Mouse (Mus musculus) intestine, embryonic 16.5 days (tissue): ENCODE results near the gene Spef2. TPM values are rescaled to one million over a fixed set of nuclear protein-coding genes. Genes with fewer than 3 reads are reported as not detected.
"Not testable (repeated sequence)": the region's sequence is repeated elsewhere in the genome, so short reads cannot be mapped to it uniquely, and the experiment has no call there.

ENCODE experiments used
- ATAC-seq: fragments of 200-750 bp; cut with Nextera tagmentation; 2 replicates; pipeline ENCODE4 v1.8.0; 2017; ENCODE audit warnings: moderate TSS enrichment, moderate library complexity
- H3K27ac ChIP-seq: fragments of 300-500 bp; sonication (generic); 2 replicates; pipeline ENCODE4 v1.5.1; 2014; ENCODE audit warnings: mild to moderate bottlenecking, low read length
- H3K27me3 ChIP-seq: fragments of 300-500 bp; sonication (generic); replicated peaks from 2 replicates; pipeline ENCODE4 v1.6.1; 2014; ENCODE audit warnings: low read length, control low read depth, mixed read lengths; ENCODE audit not compliant: control insufficient read depth, insufficient read depth
- H3K36me3 ChIP-seq: fragments of 300-500 bp; sonication (generic); 2 replicates; pipeline ENCODE4 v1.6.1; 2014; ENCODE audit warnings: low read length, control low read depth; ENCODE audit not compliant: control insufficient read depth, insufficient read depth
- H3K4me1 ChIP-seq: fragments of 300-500 bp; sonication (generic); 2 replicates; pipeline ENCODE4 v1.6.1; 2014; ENCODE audit warnings: low read length, control low read depth, mixed read lengths; ENCODE audit not compliant: control insufficient read depth, insufficient read depth
- H3K4me2 ChIP-seq: fragments of 300-500 bp; sonication (generic); 2 replicates; pipeline ENCODE4 v1.6.1; 2014; ENCODE audit warnings: low read depth, low read length, control low read depth
- H3K4me3 ChIP-seq: fragments of 300-500 bp; sonication (generic); 2 replicates; pipeline ENCODE4 v1.5.1; 2014; ENCODE audit warnings: mild to moderate bottlenecking, low read length
- H3K9ac ChIP-seq: fragments of 300-500 bp; sonication (generic); 2 replicates; pipeline ENCODE4 v1.6.1; 2014; ENCODE audit warnings: low read depth, low read length
- H3K9me3 ChIP-seq: fragments of 300-500 bp; sonication (generic); 2 replicates; pipeline ENCODE4 v1.6.1; 2016; ENCODE audit warnings: low read length, control low read depth; ENCODE audit not compliant: control insufficient read depth
- WGBS: fragments of 180-500 bp; shearing (Covaris S2); extraction: QIAGEN DNeasy Blood & Tissue Kit; methylation state at CpG from one replicate; pipeline ENCODE4 v1.1.7; 2014; 5-methylcytosine and 5-hydroxymethylcytosine counted together
- polyA plus RNA-seq: library from polyadenylated mRNA; unstranded; fragments of >200 nt; fragmentation: Nextera tagmentation; extraction: Ambion mirVana; gene quantifications from 2 replicates; pipeline ENCODE4 v1.2.1, GENCODE M21; 2015

Gene Spef2
- polyA plus RNA-seq, 1 experiment from 2014 or later: 0.15 TPM

DNA sequence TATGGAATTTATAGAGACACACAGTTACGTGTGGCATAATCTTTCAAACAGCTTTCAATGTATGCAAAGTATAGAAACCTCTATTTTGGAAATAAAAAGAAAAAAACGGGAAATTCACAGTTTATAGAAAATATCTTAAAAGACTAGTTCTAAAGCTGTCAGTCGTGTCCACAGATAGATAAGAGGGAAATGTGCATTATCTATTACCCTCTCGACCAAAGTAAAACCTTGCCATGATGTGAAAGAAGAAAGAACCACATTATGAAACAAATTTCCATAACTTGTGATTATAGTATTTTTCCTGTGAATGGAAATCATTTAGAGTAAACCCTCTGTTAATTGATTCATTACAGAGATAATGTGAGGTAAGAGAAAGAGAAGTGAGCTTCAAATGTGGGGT is 65.2 kb downstream of the Spef2 start:
- H3K4me3 ChIP-seq: no peak overlapping the region
- WGBS: 78% methylated on average over 4 of the region's 4 CpGs
- H3K9ac ChIP-seq: no peak overlapping the region
- no peaks in the 10 kb centered on the region for H3K27me3 ChIP-seq
- ATAC-seq: no peak
- H3K36me3 ChIP-seq: no peaks in the 10 kb centered on the region
- no peaks in the 10 kb centered on the region for H3K4me1 ChIP-seq
- H3K9me3 ChIP-seq: no peaks in the 10 kb centered on the region
- no peak overlapping the region for H3K4me2 ChIP-seq
- H3K27ac ChIP-seq: no peak overlapping the region

DNA sequence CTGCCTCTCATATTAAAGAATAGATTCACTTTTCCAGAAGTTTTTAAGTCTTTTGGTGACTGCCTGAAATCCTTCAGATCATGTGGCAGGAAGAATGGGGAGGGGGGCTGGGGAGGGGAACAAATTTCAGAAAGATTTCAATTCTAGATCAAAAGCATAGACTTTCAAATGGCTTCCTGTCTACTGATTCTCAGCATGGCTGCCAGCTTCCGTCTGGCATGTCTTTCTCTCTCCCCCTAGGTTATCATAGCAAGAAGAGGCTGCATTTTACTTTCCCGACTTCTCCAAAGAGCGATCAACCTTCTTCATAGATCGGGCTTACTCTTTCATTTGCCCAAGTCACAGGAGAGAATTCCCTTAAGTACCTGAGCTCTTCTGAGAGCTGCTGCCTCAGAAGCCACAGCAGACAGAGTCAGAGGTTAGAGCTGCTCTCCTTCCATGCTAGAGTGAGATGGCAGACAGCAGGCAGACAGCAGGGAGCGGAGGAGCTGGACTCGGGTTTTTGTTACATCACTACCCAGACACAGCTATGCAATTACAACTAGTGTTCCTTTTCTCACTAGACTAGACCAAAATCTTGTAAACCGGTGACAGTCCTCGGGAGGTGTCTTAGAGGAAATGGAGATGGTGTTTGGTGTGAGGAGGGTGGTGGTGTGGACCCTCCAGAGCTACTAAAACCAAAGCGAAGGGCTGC is 71.2 kb downstream of the Spef2 start:
- Histone ChIP-seq H3K27me3 (no peaks in the 10 kb centered on the region), H3K4me1 (no peaks in the 10 kb centered on the region), H3K4me2 (no peak overlapping the region), H3K9me3 (no peaks in the 10 kb centered on the region), H3K27ac (no peak overlapping the region), H3K4me3 (no peak overlapping the region), H3K36me3 (no peaks in the 10 kb centered on the region), H3K9ac (no peak overlapping the region)
- WGBS: 78% methylated on average over 9 of the region's 9 CpGs
- no peak for ATAC-seq

DNA sequence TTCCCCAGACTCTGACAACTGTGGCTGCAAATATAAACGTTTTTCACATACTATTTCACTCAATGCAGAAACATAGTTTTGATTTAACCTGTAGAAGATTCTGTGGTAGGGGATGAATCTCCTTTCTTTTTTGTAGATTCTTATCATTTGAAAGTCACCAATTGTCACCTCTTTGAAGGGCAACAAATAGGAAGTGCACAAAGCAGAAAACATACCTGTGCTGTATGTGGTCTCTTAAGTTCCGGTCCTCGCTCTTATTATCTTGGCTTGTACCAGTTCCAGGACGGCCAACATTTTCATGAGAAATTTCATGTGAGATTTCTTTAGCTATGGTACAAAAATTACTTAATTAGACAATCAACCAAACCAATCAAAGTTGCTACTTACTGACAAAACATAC is 80.1 kb downstream of the Spef2 start:
- 84% methylated on average over 4 of the region's 4 CpGs for WGBS
- Histone ChIP-seq H3K36me3 (no peaks in the 10 kb centered on the region), H3K4me2 (no peak overlapping the region), H3K4me1 (no peaks in the 10 kb centered on the region), H3K9ac (no peak overlapping the region), H3K27ac (no peak overlapping the region), H3K4me3 (no peak overlapping the region), H3K27me3 (no peaks in the 10 kb centered on the region), H3K9me3 (no peaks in the 10 kb centered on the region)
- ATAC-seq: no peak

DNA sequence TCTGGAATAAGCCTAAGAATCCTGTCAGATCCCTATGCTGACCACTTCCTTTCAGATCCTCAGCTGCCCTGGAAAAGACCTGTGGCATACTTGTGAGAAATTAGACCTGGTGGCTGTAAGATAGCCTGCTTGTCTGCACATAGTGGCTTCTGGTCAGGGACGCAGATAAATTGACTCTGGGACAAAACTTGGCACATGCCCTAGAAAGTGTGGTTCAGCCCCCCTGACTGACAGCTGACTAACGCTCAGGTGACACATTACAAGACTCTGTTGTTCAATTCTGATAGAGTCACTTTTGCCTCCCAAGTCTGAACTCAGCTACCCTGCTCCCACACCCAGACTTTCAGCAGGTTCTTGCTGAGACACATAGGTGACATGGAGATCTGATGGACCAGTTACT is 83.7 kb downstream of the Spef2 start:
- H3K4me2 ChIP-seq, H3K27me3 ChIP-seq, H3K9ac ChIP-seq, H3K9me3 ChIP-seq, ATAC-seq, H3K27ac ChIP-seq, H3K36me3 ChIP-seq, H3K4me1 ChIP-seq, H3K4me3 ChIP-seq: not testable (repeated sequence)
- 83% methylated on average over 2 of the region's 2 CpGs for WGBS

DNA sequence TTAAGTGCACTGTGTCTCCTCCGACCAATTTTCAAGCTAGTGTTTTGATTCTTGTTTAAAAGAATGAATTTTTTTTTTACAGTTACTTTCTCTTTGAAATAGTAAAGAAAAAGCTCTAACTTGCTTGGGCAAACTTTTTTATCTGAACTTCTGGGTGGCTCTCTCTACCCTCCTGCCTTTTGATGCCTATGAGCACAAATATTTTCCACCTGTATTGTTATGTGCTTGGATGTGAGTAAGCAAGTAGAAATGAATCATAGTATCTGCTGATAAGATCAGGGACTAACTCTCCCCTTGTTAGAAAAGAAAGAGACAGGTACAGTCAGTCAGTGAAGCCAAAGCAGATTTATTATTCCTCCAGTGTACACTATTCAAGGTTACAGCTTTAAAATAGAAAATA is 87.5 kb downstream of the Spef2 start:
- Histone ChIP-seq H3K27ac (no peak overlapping the region), H3K27me3 (no peaks in the 10 kb centered on the region), H3K36me3 (no peaks in the 10 kb centered on the region), H3K4me1 (no peaks in the 10 kb centered on the region), H3K9ac (no peak overlapping the region), H3K9me3 (no peaks in the 10 kb centered on the region), H3K4me3 (no peak overlapping the region), H3K4me2 (no peak overlapping the region)
- WGBS: 77% methylated on average over 1 of the region's 1 CpGs
- ATAC-seq: no peak

DNA sequence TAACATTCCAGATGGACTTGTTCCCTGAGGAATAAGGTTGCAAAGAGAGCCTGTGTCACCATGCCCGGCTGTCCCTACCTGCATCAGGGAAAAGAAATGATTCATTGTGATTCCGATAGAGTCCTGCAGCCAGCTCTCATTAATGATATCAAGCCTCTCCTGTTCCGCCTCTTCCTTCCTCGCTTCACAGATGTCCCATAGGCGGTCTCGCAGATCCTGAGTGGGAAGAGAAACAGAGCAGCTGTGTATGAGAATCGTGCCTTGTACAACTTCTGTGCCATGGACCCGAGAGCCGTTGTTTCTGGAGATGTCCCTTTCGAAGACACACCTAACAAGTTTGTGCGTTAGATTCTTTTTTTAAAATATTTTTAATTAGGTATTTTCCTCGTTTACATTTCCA is 114.2 kb downstream of the Spef2 start:
- H3K36me3 ChIP-seq: no peaks in the 10 kb centered on the region
- H3K4me2 ChIP-seq: no peak overlapping the region
- ATAC-seq: no peak
- no peak overlapping the region for H3K9ac ChIP-seq
- no peaks in the 10 kb centered on the region for H3K4me1 ChIP-seq
- no peaks in the 10 kb centered on the region for H3K27me3 ChIP-seq
- H3K27ac ChIP-seq: no peak overlapping the region
- no peak overlapping the region for H3K4me3 ChIP-seq
- no peaks in the 10 kb centered on the region for H3K9me3 ChIP-seq
- 87% methylated on average over 12 of the region's 12 CpGs for WGBS

DNA sequence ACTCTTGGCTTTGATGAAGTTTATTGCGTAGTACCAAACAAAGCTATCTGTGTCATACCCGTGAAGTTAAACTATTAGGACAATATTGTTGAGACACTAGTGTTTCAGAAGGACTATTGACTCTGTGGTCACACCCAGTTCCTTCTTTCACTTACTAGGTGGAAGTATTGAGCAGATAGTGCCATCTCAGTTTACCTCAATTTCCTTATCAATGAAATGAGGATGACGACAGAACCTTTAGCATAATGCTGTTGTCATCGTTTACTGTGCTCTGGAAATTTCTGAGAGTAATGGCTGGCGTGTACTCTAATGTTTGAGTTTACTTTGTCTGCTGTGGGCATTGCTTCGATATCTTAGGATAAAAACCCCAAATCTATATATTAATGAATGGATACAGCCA is 117.0 kb downstream of the Spef2 start:
- H3K4me2 ChIP-seq: no peak overlapping the region
- whole genome bisulfite sequencing: 88% methylated on average over 6 of the region's 6 CpGs
- no peak overlapping the region for H3K4me3 ChIP-seq

DNA sequence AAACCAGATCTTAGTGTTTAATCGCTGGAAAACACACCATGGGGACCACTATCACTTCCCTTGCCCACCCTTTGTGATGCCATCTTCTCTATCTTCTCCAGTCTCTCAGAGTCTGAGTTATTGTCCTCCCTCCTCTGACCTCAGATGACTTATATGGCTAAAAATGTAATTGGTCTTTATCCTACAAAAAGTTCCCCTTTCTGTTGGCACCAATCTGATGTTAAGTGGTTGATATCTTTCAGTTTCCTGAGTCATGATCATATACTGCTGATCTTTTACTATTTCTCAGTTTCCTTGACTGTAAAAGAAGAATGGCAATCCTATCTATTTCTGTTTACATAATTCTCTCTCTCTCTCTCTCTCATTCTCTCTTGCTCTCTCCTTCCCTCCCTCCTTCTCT is 119.0 kb downstream of the Spef2 start:
- no peaks in the 10 kb centered on the region for H3K9me3 ChIP-seq
- no peaks in the 10 kb centered on the region for H3K4me1 ChIP-seq
- no peak overlapping the region for H3K9ac ChIP-seq
- no peaks in the 10 kb centered on the region for H3K27me3 ChIP-seq
- no peak overlapping the region for H3K27ac ChIP-seq
- no peak overlapping the region for H3K4me2 ChIP-seq
- no peak for ATAC-seq
- WGBS: 69% methylated on average over 1 of the region's 1 CpGs
- H3K36me3 ChIP-seq: no peaks in the 10 kb centered on the region
- no peak overlapping the region for H3K4me3 ChIP-seq

More for the DNA sequence above, 117.0 kb downstream of the Spef2 start:
- no peak overlapping the region for H3K9ac ChIP-seq
- H3K27me3 ChIP-seq: no peaks in the 10 kb centered on the region
- H3K36me3 ChIP-seq: no peaks in the 10 kb centered on the region
- H3K4me1 ChIP-seq: no peaks in the 10 kb centered on the region
- no peaks in the 10 kb centered on the region for H3K9me3 ChIP-seq
- no peak for ATAC-seq
- no peak overlapping the region for H3K27ac ChIP-seq

DNA sequence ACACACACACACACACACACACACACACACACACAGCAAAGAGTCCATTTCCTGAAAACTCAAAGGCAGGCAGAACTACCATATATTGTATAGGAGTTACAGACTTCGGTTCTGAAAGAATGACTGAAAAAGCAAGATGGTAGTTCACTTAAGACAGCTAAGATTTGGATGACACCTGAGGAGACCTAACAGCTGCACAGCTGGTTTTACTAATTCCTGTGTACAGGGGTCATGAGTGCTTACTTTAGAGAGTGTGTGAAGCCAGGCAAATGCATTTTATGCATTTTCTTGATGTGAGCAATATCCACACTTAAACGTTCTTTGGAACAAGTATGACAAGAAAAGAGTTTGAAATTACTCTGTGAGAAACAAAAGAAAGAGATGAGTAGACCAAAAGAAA is 124.0 kb downstream of the Spef2 start:
- no peaks in the 10 kb centered on the region for H3K4me1 ChIP-seq
- no peak overlapping the region for H3K9ac ChIP-seq
- H3K4me2 ChIP-seq: no peak overlapping the region
- H3K9me3 ChIP-seq: no peaks in the 10 kb centered on the region
- no peak for ATAC-seq
- no peak overlapping the region for H3K27ac ChIP-seq
- H3K36me3 ChIP-seq: no peaks in the 10 kb centered on the region
- no peak overlapping the region for H3K4me3 ChIP-seq
- no peaks in the 10 kb centered on the region for H3K27me3 ChIP-seq
- WGBS: 75% methylated on average over 2 of the region's 2 CpGs

DNA sequence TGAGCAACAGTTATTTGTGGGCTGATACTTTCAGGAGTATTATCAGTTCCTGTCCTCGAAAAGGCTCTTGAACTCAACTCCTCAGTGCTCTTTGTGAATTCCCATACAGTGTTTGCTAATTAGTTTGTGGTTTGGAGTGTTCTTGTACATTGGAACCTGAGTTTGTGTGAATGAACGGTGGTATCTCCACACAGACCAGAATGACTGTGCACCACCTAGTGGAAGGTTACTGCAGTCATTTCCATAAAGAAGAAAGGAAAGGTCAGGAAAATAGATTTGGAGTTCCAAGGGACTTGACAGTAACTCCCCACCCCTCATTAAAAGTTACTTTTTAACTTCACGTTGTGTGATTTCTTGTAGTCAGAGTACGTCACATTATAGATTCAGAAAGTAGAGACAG is 140.5 kb downstream of the Spef2 start:
- Histone ChIP-seq H3K36me3 (no peaks in the 10 kb centered on the region), H3K27ac (no peak overlapping the region), H3K9ac (no peak overlapping the region), H3K9me3 (no peaks in the 10 kb centered on the region), H3K4me2 (no peak overlapping the region), H3K4me1 (no peaks in the 10 kb centered on the region), H3K27me3 (no peaks in the 10 kb centered on the region), H3K4me3 (no peak overlapping the region)
- no peak for ATAC-seq
- WGBS: 59% methylated on average over 4 of the region's 4 CpGs
